Mouse (Mus musculus) olfactory bulb, adult 2 months (tissue): ENCODE data around the gene Zbtb44.

ENCODE experiments used
- CTCF ChIP-seq: fragments of 200-500 bp; IDR thresholded peaks from 2 replicates; pipeline ENCODE4 v1.5.1; 2012; ENCODE audit warnings: low read depth, mild to moderate bottlenecking, low read length, moderate library complexity; ENCODE audit not compliant: insufficient read depth
- POLR2A ChIP-seq: fragments of 200-500 bp; IDR thresholded peaks from 2 replicates; pipeline ENCODE4 v1.6.1; 2012; ENCODE audit warnings: mild to moderate bottlenecking, low read depth, low read length, moderate library complexity; ENCODE audit not compliant: insufficient read depth

GRCm38 (mm10) chr9:31092111-31092832, 61.8 kb downstream of the Zbtb44 start:
- TF ChIP-seq POLR2A (no peak), CTCF (no peak)
